Mouse (Mus musculus): ENCODE data around the gene Camkk1.

Gene Camkk1

DNA sequence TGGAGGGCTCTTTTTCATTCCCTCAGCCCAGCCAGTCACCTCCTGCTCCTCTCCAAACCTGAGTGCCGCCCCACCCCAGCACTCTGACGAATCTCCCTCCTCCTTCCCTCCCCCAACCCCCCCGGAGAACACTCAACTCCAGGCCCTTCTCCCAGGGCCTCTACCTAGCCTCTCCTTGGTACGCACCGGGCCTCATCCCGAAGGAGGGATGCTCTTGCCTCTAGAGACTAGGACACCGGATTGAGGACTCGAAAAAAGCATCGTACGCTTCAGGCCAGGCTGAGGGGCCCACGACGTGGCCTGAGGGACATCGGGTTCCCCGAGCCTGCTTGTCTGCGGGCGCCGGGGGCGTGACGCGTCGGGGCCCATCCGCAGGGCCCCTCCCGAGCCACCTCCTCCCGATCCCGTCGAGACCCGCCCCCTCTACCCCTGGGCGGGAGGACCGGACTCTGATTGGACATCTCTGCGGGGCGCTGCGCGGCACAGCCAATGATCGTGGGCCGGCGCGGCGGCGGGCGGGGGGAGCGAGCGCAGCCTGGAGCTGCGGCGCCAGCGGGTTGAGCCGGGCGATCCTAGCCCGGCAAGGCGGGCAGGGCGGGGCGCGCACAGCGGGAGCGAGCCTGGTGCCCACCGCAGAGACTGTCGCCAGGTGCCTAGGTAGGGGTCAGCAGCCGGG, at the start of gene Camkk1:
Gene Camkk1, plus strand, starts transcription at position 538 of the 676 bp plus-strand sequence.
- peak; percentile 61 for DNase-seq (ENCODE audit: low read depth)

DNA sequence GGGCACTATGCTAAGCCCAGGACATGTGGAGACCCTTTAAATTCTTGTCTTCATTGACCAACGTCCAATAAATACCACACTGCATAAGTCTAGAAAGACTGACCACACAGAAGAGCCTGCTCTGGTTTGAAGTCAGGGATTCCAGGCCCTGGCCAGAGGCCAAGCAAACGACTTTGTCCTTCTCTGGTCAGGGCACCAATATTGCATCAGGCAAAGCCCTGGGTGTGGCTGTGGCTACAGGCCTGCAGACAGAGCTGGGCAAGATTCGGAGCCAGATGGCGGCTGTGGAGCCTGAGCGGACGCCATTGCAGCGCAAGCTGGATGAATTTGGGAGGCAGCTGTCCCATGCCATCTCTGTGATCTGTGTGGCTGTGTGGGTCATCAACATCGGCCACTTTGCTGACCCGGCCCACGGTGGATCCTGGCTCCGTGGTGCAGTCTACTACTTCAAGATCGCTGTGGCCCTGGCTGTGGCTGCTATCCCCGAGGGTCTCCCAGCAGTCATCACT, 43.8 kb upstream of the Camkk1 start:
- DNase-seq (ENCODE audit: low read depth) = no peak

- DNase-seq (ENCODE audit: low read depth) = no peak
Measured at GRCm38 (mm10) chr11:72982516-72982915, 36.3 kb upstream of the Camkk1 start.

- DNase-seq (ENCODE audit: low read depth) = no peak
Measured at GRCm38 (mm10) chr11:72983283-72983682, 35.5 kb upstream of the Camkk1 start.

- no peak for DNase-seq (ENCODE audit: low read depth)
Measured at GRCm38 (mm10) chr11:72986745-72987144, 32.1 kb upstream of the Camkk1 start.

DNA sequence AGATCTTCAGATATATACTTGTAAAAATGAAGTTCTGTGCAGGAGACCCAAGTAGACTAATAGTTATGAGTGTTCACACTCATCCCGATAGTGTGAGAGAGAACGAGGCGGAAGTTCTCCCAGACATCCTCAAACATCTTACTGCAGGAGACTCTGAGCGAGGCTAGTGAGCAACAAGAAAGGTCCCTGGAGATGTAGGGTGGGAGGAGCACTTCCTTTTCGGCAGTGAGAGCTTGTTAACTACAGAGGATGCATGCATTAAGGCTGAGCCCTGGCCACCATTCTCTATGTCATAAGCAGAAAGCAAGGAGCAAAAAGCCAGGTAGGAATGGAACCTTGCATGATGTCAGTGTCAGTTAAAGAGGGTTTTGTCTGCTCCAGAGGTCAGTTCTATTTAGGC, 31.6 kb upstream of the Camkk1 start:
- DNase-seq (ENCODE audit: low read depth) = no peak

DNA sequence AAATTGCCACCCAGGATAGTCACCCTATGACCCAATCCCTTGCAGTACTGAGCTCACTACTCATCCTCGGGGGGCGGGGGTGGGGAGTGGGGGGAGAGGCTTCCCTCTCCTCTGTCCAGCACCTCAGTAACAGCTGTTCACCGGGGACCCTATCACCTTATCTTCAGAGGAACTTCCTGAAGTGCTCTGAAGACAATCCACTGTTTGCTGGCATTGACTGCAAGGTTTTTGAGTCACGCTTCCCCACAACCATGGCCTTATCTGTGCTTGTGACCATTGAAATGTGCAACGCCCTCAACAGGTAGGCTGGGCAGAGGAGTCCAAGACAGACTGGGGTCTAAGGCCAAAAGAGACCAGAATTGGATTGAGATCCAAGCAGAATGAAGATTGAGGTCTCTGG, 31.0 kb upstream of the Camkk1 start:
- DNase-seq (ENCODE audit: low read depth) = no peak

DNA sequence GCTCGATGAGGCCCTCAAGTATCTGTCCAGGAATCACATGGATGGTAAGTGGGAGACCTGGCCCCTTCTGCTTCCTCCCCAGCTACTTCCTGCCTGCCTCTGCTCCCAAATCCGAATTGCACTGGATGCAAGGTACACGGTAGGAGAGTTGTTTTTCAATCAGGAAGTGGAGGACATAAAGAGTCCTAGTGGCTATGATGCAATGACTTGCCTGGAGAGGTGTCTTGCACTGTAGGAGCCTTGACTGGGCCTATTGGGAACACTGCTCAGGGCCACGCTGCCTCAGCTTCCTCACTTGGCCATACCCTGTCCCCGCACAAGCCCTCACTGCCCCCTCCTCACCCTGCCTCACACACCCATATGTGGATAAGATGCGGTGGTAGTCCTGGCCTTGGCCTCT, 29.8 kb upstream of the Camkk1 start:
- DNase-seq (ENCODE audit: low read depth) = no peak

DNA sequence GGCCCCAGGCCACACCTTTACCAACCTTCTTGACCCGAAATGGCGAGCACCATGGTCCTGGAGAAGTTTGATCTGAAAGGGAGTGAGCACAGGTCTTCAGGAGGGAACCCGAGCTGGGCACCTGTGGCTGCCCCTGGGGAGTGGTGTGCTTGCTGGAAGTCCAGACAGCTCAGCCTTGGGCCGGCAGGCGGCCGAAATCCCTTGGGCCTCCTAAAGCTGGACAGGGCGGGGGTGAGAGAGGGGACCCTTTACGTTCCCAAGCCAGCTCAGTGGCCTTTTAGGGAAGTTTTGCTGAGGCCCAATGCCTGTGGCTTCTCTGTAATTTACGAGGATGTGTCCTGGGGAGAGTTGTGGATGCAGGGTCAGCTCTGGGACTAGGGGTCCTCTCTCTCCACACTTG, 28.1 kb upstream of the Camkk1 start:
- DNase-seq (ENCODE audit: low read depth) = no peak

DNA sequence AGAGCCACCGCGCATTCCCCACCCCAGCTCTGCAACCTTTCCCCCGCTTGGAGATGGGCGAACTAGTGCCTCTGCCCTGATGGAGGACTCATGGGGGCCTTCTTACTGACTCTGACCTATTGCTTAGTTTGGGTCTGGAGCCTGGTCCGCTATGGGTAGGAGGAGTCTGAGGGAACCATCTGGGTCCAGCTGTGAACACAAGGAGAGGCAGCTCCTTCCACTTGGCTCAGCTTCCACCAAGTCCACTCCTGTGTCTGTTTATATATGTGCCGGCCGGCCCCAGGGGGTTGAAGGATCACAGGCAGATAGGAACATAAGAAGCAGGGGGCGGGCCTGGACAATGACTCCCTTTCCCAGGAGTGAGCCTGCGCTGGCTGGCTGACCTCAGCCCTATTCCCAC, 26.8 kb upstream of the Camkk1 start:
- DNase-seq (ENCODE audit: low read depth) = no peak

GRCm38 (mm10) chr11:72996346-72996745, 22.5 kb upstream of the Camkk1 start:
- no peak for DNase-seq (ENCODE audit: low read depth)

GRCm38 (mm10) chr11:72996781-72997180, 22.0 kb upstream of the Camkk1 start:
- DNase-seq (ENCODE audit: low read depth) = no peak

GRCm38 (mm10) chr11:72997529-72998326, 21.1 kb upstream of the Camkk1 start:
- DNase-seq (ENCODE audit: low read depth) = no peak

- no peak for DNase-seq (ENCODE audit: low read depth)
Measured at GRCm38 (mm10) chr11:72998771-72999170, 20.0 kb upstream of the Camkk1 start, which contains the start of gene P2rx1. Gene P2rx1, plus strand, starts transcription at chr11:72999103.

DNA sequence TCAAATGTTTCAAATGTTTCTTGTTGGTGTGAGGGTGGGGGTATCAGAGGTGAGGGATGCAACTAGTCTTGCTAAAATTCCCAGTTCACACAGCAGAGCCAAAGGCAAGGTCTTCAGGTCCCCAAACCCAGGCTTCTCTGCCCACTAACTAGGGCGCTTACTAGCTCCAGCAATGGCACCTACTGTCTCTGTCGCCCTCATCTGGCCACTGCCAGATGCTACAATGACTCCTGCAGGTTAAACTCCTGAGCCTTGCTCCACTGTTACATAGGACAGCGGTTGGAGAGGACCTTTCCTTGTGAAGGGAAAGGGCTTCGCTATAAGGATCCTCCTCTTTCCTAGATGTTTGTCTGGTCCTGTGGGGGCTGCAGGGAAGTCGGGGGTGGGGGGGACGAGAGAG, 17.8 kb upstream of the Camkk1 start:
- DNase-seq (ENCODE audit: low read depth) = no peak

GRCm38 (mm10) chr11:73006377-73006776, 12.4 kb upstream of the Camkk1 start:
- no peak for DNase-seq (ENCODE audit: low read depth)

DNA sequence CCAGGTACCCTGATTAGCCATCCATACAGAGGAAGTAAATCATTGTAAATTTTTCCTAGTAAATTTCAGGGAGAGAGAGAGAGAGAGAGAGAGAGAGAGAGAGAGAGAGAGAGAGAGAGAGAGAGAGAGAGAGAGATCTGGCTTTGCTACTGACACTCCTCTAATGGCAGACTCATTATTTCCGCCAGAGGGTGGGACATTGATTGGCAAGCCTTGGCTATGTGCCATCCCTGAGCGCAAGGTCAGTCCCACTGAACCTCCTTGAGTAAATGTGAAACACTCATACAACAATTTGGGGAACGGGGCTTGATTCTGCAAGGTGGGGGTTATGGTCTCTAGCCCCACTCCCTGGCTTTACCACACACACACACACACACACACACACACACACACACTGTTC, 11.7 kb upstream of the Camkk1 start:
- DNase-seq (ENCODE audit: low read depth) = no peak

DNA sequence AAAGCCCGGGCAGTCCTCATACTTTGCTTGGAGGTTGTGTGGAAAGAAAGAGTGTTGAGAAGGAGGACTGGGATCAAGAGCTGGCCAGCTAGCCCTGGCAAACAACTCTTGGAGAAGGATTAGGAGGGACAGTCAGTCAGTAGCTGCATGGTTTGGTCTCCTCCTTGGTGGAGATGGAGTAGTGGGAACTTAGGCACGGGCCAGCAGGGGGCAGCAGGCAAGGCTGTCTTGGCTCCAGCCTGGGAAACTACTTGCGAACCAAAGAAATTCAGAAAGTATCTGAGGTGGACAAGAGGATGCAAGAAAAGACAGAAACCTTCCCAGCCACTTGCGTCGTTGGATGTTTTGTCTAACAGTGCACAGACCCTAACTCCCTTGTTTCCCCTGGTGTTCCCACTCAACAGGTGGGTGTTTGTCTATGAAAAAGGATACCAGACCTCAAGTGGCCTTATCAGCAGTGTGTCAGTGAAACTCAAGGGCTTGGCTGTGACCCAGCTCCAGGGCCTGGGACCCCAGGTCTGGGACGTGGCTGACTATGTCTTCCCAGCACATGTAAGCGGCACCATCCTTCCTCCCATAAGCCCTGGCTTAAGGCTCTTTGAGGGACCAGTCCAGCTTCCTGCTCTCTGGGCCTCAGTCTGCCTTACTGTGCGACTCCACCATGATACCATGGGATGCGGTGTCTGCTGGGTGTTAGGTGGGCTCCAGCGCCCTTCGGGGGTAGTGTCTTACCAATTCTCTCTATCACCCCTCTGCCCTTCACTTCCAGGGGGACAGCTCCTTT, 10.9 kb upstream of the Camkk1 start:
- no peak for DNase-seq (ENCODE audit: low read depth)

DNA sequence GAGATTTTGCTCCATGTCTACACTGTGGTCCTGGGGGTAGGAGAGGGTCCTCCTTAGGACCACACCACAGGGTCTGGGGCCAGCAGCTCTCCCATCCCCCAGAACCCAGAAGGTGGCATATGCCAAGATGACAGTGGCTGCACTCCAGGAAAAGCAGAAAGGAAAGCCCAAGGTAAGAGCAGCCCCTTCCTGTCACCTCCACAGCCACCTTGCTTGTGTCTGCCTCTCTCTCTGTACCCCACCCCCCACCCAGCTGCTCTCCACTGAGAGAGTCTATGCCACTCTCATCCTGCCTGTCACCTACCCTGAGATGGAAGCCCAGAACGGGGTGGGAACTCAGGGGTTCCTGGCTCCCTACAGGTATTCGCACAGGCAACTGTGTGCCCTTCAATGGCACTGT, 10.0 kb upstream of the Camkk1 start:
- DNase-seq (ENCODE audit: low read depth) = no peak

GRCm38 (mm10) chr11:73009531-73010274, 9.1 kb upstream of the Camkk1 start:
- DNase-seq (ENCODE audit: low read depth) = no peak

- DNase-seq (ENCODE audit: low read depth) = no peak
Measured at GRCm38 (mm10) chr11:73013981-73014380, 4.8 kb upstream of the Camkk1 start.

GRCm38 (mm10) chr11:73014831-73015344, 3.9 kb upstream of the Camkk1 start:
- no peak for DNase-seq (ENCODE audit: low read depth)

All from fibroblast of lung, adult 2 months (primary cell).